Mouse (Mus musculus) right cerebral cortex, postnatal 14 days (tissue): ENCODE results near the gene Xntrpc.

Experiments used
- DNase-seq: peaks from one replicate; pipeline ENCODE4 v3.0.0; 2022

Xntrpc gene

GRCm38 (mm10) chr7:102082816-102083215 is 17.3 kb downstream of the Xntrpc start, which contains the start of gene Trpc2:
TSS of gene Trpc2 (plus strand) at chr7:102083116.
- no peak for DNase-seq

- DNase-seq, result no peak
Observed at GRCm38 (mm10) chr7:102084041-102084696, 18.7 kb downstream of the Xntrpc start.

GRCm38 (mm10) chr7:102087336-102087735 is 21.8 kb downstream of the Xntrpc start:
- no peak for DNase-seq

- no peak for DNase-seq
Observed at GRCm38 (mm10) chr7:102099760-102100661, 34.5 kb downstream of the Xntrpc start.

- DNase-seq, result no peak
Observed at GRCm38 (mm10) chr7:102100868-102101267, 35.4 kb downstream of the Xntrpc start.

GRCm38 (mm10) chr7:102101487-102101886 is 36.0 kb downstream of the Xntrpc start, which contains the start of gene Art1:
TSS of gene Art1 (plus strand) at chr7:102101743.
- DNase-seq, result no peak

- no peak for DNase-seq
Observed at GRCm38 (mm10) chr7:102102241-102102640, 36.7 kb downstream of the Xntrpc start.

GRCm38 (mm10) chr7:102102696-102103095 is 37.2 kb downstream of the Xntrpc start:
- DNase-seq, result no peak

- DNase-seq, result no peak
Observed at GRCm38 (mm10) chr7:102103555-102103954, 38.0 kb downstream of the Xntrpc start.

GRCm38 (mm10) chr7:102104126-102104525 is 38.6 kb downstream of the Xntrpc start:
- DNase-seq, result no peak

GRCm38 (mm10) chr7:102106700-102107141 is 41.2 kb downstream of the Xntrpc start:
- no peak for DNase-seq

GRCm38 (mm10) chr7:102108206-102108605 is 42.7 kb downstream of the Xntrpc start:
- no peak for DNase-seq

- no peak for DNase-seq
Observed at GRCm38 (mm10) chr7:102109171-102109570, 43.7 kb downstream of the Xntrpc start, which contains the start of gene Art5. TSS of gene Art5 (minus strand) at chr7:102109489.

GRCm38 (mm10) chr7:102109746-102110145 is 44.2 kb downstream of the Xntrpc start:
- DNase-seq, result no peak

- no peak for DNase-seq
Observed at GRCm38 (mm10) chr7:102113151-102113729, 47.7 kb downstream of the Xntrpc start.

GRCm38 (mm10) chr7:102116579-102117331 is 51.2 kb downstream of the Xntrpc start, which contains the start of gene Chrna10:
TSS of gene Chrna10 (minus strand) at chr7:102116828.
- DNase-seq, result no peak

- no peak for DNase-seq
Observed at GRCm38 (mm10) chr7:102117382-102117781, 51.9 kb downstream of the Xntrpc start.

GRCm38 (mm10) chr7:102120326-102120725 is 54.8 kb downstream of the Xntrpc start:
- DNase-seq, result no peak

GRCm38 (mm10) chr7:102132395-102132794 is 66.9 kb downstream of the Xntrpc start:
- DNase-seq, result no peak

GRCm38 (mm10) chr7:102137464-102137863 is 72.0 kb downstream of the Xntrpc start:
- DNase-seq, result peak; percentile 27

GRCm38 (mm10) chr7:102137898-102138297 is 72.4 kb downstream of the Xntrpc start:
- DNase-seq, result no peak
